8 mouse cellular contexts compared by ENCODE assay signal in genomic region chr5:49524394-49525241, GRCm38 (mm10). TPM values are rescaled to one million over a fixed set of nuclear protein-coding genes. Genes with fewer than 3 reads are reported as not detected.
DNase-seq lines count a peak whose midpoint lies in the region; ATAC-seq and TF ChIP-seq lines count a peak whose summit lies in the region.

Gene Kcnip4 (minus strand): TSS chr5:49524907.

- ATAC-seq in CD4-positive, CD25-positive, alpha-beta regulatory T cell, adult 4 months, result no peak
- ATAC-seq in frontal cortex, adult (ENCODE audit: low TSS enrichment), result peak; percentile 77

- no peaks in the 10 kb centered on the region for H3K4me1 ChIP-seq in kidney, adult 2 months (ENCODE audit: control insufficient read depth, insufficient read depth, low read length)

- intact Hi-C loops in left cerebral cortex, postnatal 4 days (cut with DNase I), result loop anchor here (10.0 kb wide), 2 partner anchors 150 to 430 kb away; no protein-coding TSS in a partner anchor

- peak; percentile 0 for DNase-seq in CD4-positive, CD25-positive, alpha-beta regulatory T cell, adult 2 months (ENCODE audit: low read depth, low spot score)
- DNase-seq in cerebellum, adult 9-10 months, result peak; percentile 88
- peak; percentile 7 for DNase-seq in kidney, adult 2 months
- peak; percentile 74 for DNase-seq in left cerebral cortex, postnatal 4 days
- DNase-seq in neural tube, embryonic 10.5 days (ENCODE audit: extremely low spot score, low spot score), result peak; percentile 66
- no peak for DNase-seq in adipocyte (ENCODE audit: low spot score)

- TF ChIP-seq CTCF in kidney, adult 2 months (conservative IDR thresholded peaks at IDR 0.05; ENCODE audit: insufficient read depth, insufficient read length, low read depth, low read length), result no peak

- peaks cover 3% of the 10 kb centered on the region; the same call in 1 of the 2 replicates for H3K27me3 ChIP-seq in kidney, adult 2 months (replicated peaks; ENCODE audit: control insufficient read depth, insufficient read depth, low read length)

- no peak within 1 kb of the TSS for H3K4me3 ChIP-seq in kidney, adult 2 months (ENCODE audit: insufficient read depth, low read depth, low read length)

- TF ChIP-seq POLR2A in kidney, adult 2 months (IDR thresholded peaks at IDR 0.05; ENCODE audit: low read depth, low read length), result no peak

- 2% methylated on average over 50 of the region's 50 CpGs for WGBS in kidney, adult 2 months

- no peak within 1 kb of the TSS for H3K27ac ChIP-seq in kidney, adult 2 months (ENCODE audit: insufficient read depth, low read depth, low read length)

- H3K36me3 ChIP-seq in kidney, adult 2 months (ENCODE audit: control insufficient read depth, insufficient read depth, low read length), result no peaks in the 10 kb centered on the region

RNA-seq across cellular contexts. Expression of gene Kcnip4, which starts in this region (rescaled TPM):
- not detected for polyA plus RNA-seq in CD4-positive, CD25-positive, alpha-beta regulatory T cell, adult 4 months (2017; shearing (Covaris generic))
- polyA plus RNA-seq in kidney, adult 2 months (2012; rRNA removed), result 0.04 and 0.13 TPM in 2 replicates
- 10 to 100 TPM; 22.8 to 25.2 TPM for total RNA-seq in left cerebral cortex, postnatal 4 days (2021)

Comparison
In these comparisons a context has a peak if more than half of its experiments do, and no peak if none do; other contexts are left out.
1. Peak in DNase-seq in kidney, adult 2 months; RNA of the gene not detected or under 1 TPM.